Mouse (Mus musculus) layer of hippocampus, adult 8-10 months (tissue): ENCODE measurements around the gene Rftn1. TPM values are rescaled to one million over a fixed set of nuclear protein-coding genes. Genes with fewer than 3 reads are reported as not detected.

Experiments used
- DNase-seq, 2 experiments: peaks; one replicate each; pipeline ENCODE4 v3.0.0; 2022; ENCODE audit warnings: low spot score in 2 of 2
- total RNA-seq, 4 experiments: library from RNA; stranded (reverse); gene quantifications; 2 replicates each; pipeline ENCODE4 v1.2.4; 2022

Gene Rftn1
- total RNA-seq, 4 experiments from 2014 or later: 14.8 to 18.7 (median 16.8) TPM

- no peak for DNase-seq
Measured at GRCm38 (mm10) chr17:49989583-49989982, 200.9 kb downstream of the Rftn1 start.

- no peak for DNase-seq
Measured at GRCm38 (mm10) chr17:49987095-49987494, 203.4 kb downstream of the Rftn1 start.

- DNase-seq: no peak
Measured at GRCm38 (mm10) chr17:49983478-49983877, 207.0 kb downstream of the Rftn1 start.

- no peak for DNase-seq
Measured at GRCm38 (mm10) chr17:49982611-49983390, 207.7 kb downstream of the Rftn1 start.

- DNase-seq: no peak
Measured at GRCm38 (mm10) chr17:49981591-49981990, 208.9 kb downstream of the Rftn1 start.

- no peak for DNase-seq
Measured at GRCm38 (mm10) chr17:49979761-49980285, 210.7 kb downstream of the Rftn1 start.

- DNase-seq: no peak
Measured at GRCm38 (mm10) chr17:49977424-49977790, 213.1 kb downstream of the Rftn1 start.

GRCm38 (mm10) chr17:49976678-49977423 is 213.6 kb downstream of the Rftn1 start:
- no peak for DNase-seq

GRCm38 (mm10) chr17:49975481-49975880 is 215.0 kb downstream of the Rftn1 start:
- no peak for DNase-seq

- no peak for DNase-seq
Measured at GRCm38 (mm10) chr17:49974996-49975395, 215.5 kb downstream of the Rftn1 start.

GRCm38 (mm10) chr17:49972164-49972563 is 218.3 kb downstream of the Rftn1 start:
- DNase-seq: no peak

GRCm38 (mm10) chr17:49971057-49971456 is 219.4 kb downstream of the Rftn1 start:
- DNase-seq: no peak

- peak; percentile 48 to 78 for DNase-seq
Measured at GRCm38 (mm10) chr17:49968467-49969207, 221.8 kb downstream of the Rftn1 start.

GRCm38 (mm10) chr17:49965846-49966762 is 224.4 kb downstream of the Rftn1 start:
- no peak for DNase-seq

- no peak for DNase-seq
Measured at GRCm38 (mm10) chr17:49965035-49965434, 225.4 kb downstream of the Rftn1 start.

- DNase-seq: no peak
Measured at GRCm38 (mm10) chr17:49964471-49964870, 226.0 kb downstream of the Rftn1 start.

GRCm38 (mm10) chr17:49959021-49959420 is 231.5 kb downstream of the Rftn1 start:
- no peak for DNase-seq

- no peak for DNase-seq
Measured at GRCm38 (mm10) chr17:49951856-49952607, 238.4 kb downstream of the Rftn1 start.

GRCm38 (mm10) chr17:49951491-49951855 is 239.0 kb downstream of the Rftn1 start:
- DNase-seq: peak; percentile 58 to 87

- DNase-seq: no peak
Measured at GRCm38 (mm10) chr17:49942674-49943073, 247.8 kb downstream of the Rftn1 start.
